Mouse (Mus musculus) spleen, postnatal 36 days (tissue): ENCODE measurements around the gene Hdhd5.
A peak's percentile ranks its signal among the peaks of the same experiment; 100 is the strongest.

Experiments used
- DNase-seq, 2 experiments: peaks; one replicate each; pipeline ENCODE4 v3.0.0; 2022; ENCODE audit warnings: low spot score in 2 of 2, mixed read lengths in 1 of 2

The Hdhd5 gene

GRCm38 (mm10) chr6:120483211-120483626 is 47.9 kb downstream of the Hdhd5 start:
- peak; percentile 60 to 72 for DNase-seq

- no peak for DNase-seq
Measured at GRCm38 (mm10) chr6:120482756-120483155, 48.4 kb downstream of the Hdhd5 start.

- no peak for DNase-seq
Measured at GRCm38 (mm10) chr6:120482021-120482420, 49.1 kb downstream of the Hdhd5 start.

GRCm38 (mm10) chr6:120481538-120481937 is 49.6 kb downstream of the Hdhd5 start:
- DNase-seq, result peak; percentile 48 to 60

GRCm38 (mm10) chr6:120480361-120480760 is 50.8 kb downstream of the Hdhd5 start:
- no peak for DNase-seq

GRCm38 (mm10) chr6:120479302-120479701 is 51.8 kb downstream of the Hdhd5 start:
- no peak for DNase-seq

GRCm38 (mm10) chr6:120475288-120475687 is 55.8 kb downstream of the Hdhd5 start:
- DNase-seq, result no peak

- DNase-seq, result peak; percentile 80 to 84
Measured at GRCm38 (mm10) chr6:120473427-120473826, 57.7 kb downstream of the Hdhd5 start.

GRCm38 (mm10) chr6:120472455-120473140 is 58.5 kb downstream of the Hdhd5 start:
- DNase-seq, result no peak

- DNase-seq, result peak; percentile 65 to 69
Measured at GRCm38 (mm10) chr6:120471991-120472441, 59.1 kb downstream of the Hdhd5 start.

- DNase-seq, result peak; percentile 65 to 70
Measured at GRCm38 (mm10) chr6:120470666-120471065, 60.5 kb downstream of the Hdhd5 start.

- peak; percentile 71 to 76 for DNase-seq
Measured at GRCm38 (mm10) chr6:120469770-120470169, 61.3 kb downstream of the Hdhd5 start.

GRCm38 (mm10) chr6:120469268-120469667 is 61.9 kb downstream of the Hdhd5 start:
- DNase-seq, result no peak

- DNase-seq, result no peak
Measured at GRCm38 (mm10) chr6:120468259-120468658, 62.9 kb downstream of the Hdhd5 start.

- DNase-seq, result peak; percentile 84 to 86
Measured at GRCm38 (mm10) chr6:120466609-120467329, 64.3 kb downstream of the Hdhd5 start.

- no peak for DNase-seq
Measured at GRCm38 (mm10) chr6:120465393-120465792, 65.7 kb downstream of the Hdhd5 start.

GRCm38 (mm10) chr6:120464406-120464939 is 66.6 kb downstream of the Hdhd5 start:
- no peak for DNase-seq

- DNase-seq, result peak; percentile 60 to 64
Measured at GRCm38 (mm10) chr6:120463884-120464283, 67.2 kb downstream of the Hdhd5 start.

- DNase-seq, result peak; percentile 88 to 89
Measured at GRCm38 (mm10) chr6:120463086-120463871, 67.8 kb downstream of the Hdhd5 start, which contains the start of gene Il17ra. Gene Il17ra (plus strand): TSS chr6:120463247.

GRCm38 (mm10) chr6:120462251-120462650 is 68.9 kb downstream of the Hdhd5 start:
- no peak for DNase-seq

- DNase-seq, result no peak
Measured at GRCm38 (mm10) chr6:120461217-120461616, 69.9 kb downstream of the Hdhd5 start.
